In genomic region chr5:15997769-15998168, GRCm38 (mm10) we compare ENCODE assay signal across 17 mouse cellular contexts.
"Had no signal": no experiment of that assay in that cellular context is flagged by ENCODE, and none has a peak within 500 bp of the region (broad histone marks: within the 10 kb centered on the region; RNA-seq: fewer than 3 reads in every experiment).

No protein-coding gene starts in this region.

- H3K4me3 ChIP-seq: kidney, embryonic 15.5 days; left cerebral cortex, adult 2 months; liver, embryonic 13.5 days; midbrain, embryonic 12.5 days; midbrain, embryonic 15.5 days; myocyte; neural tube, embryonic 13.5 days had no signal

- H3K27me3 ChIP-seq: kidney, embryonic 15.5 days; liver, embryonic 13.5 days had no signal

- H3K36me3 ChIP-seq: kidney, embryonic 15.5 days; liver, embryonic 13.5 days; midbrain, embryonic 12.5 days; midbrain, embryonic 15.5 days; neural tube, embryonic 13.5 days had no signal

- H3K27ac ChIP-seq: kidney, embryonic 15.5 days; left cerebral cortex, adult 2 months; liver, embryonic 13.5 days; macrophage; midbrain, embryonic 12.5 days; midbrain, embryonic 15.5 days; neural tube, embryonic 13.5 days had no signal

- DNase-seq: kidney, postnatal 10 days; kidney, postnatal 36 days; layer of hippocampus, postnatal 36 days; liver, embryonic 13.5 days; lung, adult 2 months; retina, postnatal 1 day; right cerebral cortex, postnatal 25 days; thymus, adult 18-20 months; thymus, postnatal 14 days; thymus, postnatal 4 days had no signal

- H3K4me1 ChIP-seq: liver, embryonic 13.5 days had no signal
